Mouse (Mus musculus): ENCODE data around the gene Crybb3. TPM values are rescaled to one million over a fixed set of nuclear protein-coding genes. Genes with fewer than 3 reads are reported as not detected.

Gene Crybb3
- not detected for polyA plus RNA-seq (2015; fragmentation: Illumina TruSeq; extraction: RNeasy Lipid Tissue Mini Kit (QIAGEN cat#74804); ENCODE audit: insufficient read depth, low replicate concordance)

GRCm38 (mm10) chr5:113081439-113081838 lies at the start of gene Crybb3:
TSS of gene Crybb3 (minus strand) at chr5:113081584.

GRCm38 (mm10) chr5:113070017-113070416 lies 11.4 kb downstream of the Crybb3 start, which contains the start of gene Crybb2:
TSS of gene Crybb2 (minus strand) at chr5:113070117.

Other genes with a start within 250 kb of the Crybb3 start
- 0.66 TPM for gene Myo18b, start 185.2 kb downstream of the Crybb3 start, polyA plus RNA-seq (2015; fragmentation: Illumina TruSeq; extraction: RNeasy Lipid Tissue Mini Kit (QIAGEN cat#74804); ENCODE audit: insufficient read depth, low replicate concordance)
- 67.6 TPM for gene Grk3, start 65.8 kb downstream of the Crybb3 start, polyA plus RNA-seq (2015; fragmentation: Illumina TruSeq; extraction: RNeasy Lipid Tissue Mini Kit (QIAGEN cat#74804); ENCODE audit: insufficient read depth, low replicate concordance)
- gene Crybb2, start 11.5 kb downstream of the Crybb3 start, polyA plus RNA-seq (2015; fragmentation: Illumina TruSeq; extraction: RNeasy Lipid Tissue Mini Kit (QIAGEN cat#74804); ENCODE audit: insufficient read depth, low replicate concordance), result not detected
- gene 2900026A02Rik, start 139.7 kb upstream of the Crybb3 start, polyA plus RNA-seq (2015; fragmentation: Illumina TruSeq; extraction: RNeasy Lipid Tissue Mini Kit (QIAGEN cat#74804); ENCODE audit: insufficient read depth, low replicate concordance), result 7.3 TPM
- gene Tmem211, start 145.3 kb upstream of the Crybb3 start, polyA plus RNA-seq (2015; fragmentation: Illumina TruSeq; extraction: RNeasy Lipid Tissue Mini Kit (QIAGEN cat#74804); ENCODE audit: insufficient read depth, low replicate concordance), result not detected
- gene Sgsm1, start 229.2 kb upstream of the Crybb3 start, polyA plus RNA-seq (2015; fragmentation: Illumina TruSeq; extraction: RNeasy Lipid Tissue Mini Kit (QIAGEN cat#74804); ENCODE audit: insufficient read depth, low replicate concordance), result not detected